Mouse (Mus musculus) kidney, postnatal 10 days (tissue): ENCODE results near the gene Chd6.
A peak's percentile ranks its signal among the peaks of the same experiment; 100 is the strongest.

Experiments
- DNase-seq: peaks from one replicate; pipeline ENCODE4 v3.0.0; 2021; ENCODE audit warnings: mixed read lengths

The Chd6 gene

DNA sequence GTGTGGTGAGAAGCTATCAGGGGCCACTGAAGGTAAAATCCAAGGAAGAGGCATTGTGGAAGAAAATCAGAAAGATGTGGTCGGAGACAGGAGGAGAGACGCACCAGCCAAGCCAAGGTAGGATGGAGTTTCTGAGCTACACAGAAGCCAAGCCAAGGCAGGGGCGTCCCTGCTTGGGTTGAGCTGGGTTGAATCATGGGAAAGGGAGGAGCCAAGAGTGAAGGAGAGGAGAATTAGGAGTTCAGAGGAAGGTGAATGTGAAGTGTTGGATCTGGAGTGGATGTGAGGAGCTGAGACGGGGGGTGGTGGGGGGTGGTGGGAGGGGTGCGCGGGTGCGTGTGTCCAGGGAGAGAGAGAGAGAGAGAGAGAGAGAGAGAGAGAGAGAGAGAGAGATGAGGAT is 187.6 kb downstream of the Chd6 start:
- DNase-seq, result no peak

DNA sequence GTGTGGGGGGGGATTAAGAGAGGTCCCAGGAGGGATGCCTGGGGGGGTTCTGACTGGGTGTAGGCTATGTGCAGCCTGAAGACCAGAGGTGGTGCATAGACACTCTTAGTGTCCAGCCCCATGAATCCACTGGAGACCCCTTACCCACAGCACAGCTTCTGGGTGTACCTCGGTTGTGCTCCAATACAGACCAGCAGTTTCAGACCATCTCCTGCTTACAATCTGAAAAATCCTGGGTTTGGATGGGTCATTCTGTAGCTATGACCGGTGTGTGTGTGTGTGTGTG is 190.0 kb downstream of the Chd6 start:
- DNase-seq, result no peak

DNA sequence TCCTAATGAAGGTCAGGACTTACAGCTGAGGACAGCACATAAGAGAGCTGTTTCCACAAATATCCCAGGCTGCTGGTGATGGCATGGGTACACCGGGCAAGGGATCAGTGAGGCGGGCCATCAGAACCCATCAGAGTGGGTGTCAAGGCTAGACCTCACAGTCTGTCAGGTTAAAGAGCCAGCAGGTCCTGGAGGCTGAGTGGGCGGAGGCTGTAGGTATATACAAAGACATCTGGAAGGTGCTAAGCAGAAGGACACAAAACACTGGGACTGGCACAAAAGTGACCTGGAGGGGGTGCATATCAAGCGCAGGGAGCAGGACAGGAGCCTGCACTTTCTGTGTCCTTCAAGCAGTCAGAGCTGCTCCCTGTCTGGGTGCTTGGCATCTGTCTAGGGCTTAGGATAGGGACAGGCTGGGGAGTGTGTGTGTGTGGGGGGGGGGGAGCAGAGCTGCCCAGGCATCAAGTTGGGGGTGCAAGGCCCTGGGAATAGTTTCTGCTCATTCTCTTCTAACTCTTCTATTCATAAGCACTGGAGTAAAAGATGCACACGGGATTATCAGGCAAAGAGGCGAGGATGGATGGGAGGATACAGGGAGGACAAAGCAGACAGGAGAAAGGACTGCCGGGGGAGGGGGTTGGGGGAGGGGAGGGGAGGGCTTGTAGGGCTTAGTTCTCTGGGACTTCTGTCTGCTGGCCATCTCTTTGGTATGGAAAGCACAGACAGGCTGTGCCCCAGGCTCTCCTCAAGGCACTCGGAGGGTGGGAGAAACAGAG is 190.5 kb downstream of the Chd6 start:
- DNase-seq, result no peak

DNA sequence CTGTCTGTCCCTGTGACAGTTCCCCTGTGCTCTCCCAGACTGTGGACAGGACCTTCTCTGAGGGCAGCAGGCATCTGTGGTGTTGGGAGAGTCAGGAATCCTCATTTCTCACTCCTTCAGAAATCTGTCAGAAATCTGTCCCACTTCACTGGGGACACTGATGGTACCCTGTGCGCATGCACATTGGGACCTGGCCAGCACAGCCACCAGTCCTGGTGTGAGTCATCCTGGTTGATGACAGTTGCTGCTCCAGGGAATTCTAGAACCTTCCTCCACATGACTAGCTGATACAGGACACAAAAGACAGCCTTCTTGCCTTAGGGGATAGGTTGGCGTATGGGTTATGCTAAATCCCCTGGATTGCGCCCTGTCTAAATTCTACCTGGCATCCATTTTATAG is 191.6 kb downstream of the Chd6 start:
- no peak for DNase-seq

DNA sequence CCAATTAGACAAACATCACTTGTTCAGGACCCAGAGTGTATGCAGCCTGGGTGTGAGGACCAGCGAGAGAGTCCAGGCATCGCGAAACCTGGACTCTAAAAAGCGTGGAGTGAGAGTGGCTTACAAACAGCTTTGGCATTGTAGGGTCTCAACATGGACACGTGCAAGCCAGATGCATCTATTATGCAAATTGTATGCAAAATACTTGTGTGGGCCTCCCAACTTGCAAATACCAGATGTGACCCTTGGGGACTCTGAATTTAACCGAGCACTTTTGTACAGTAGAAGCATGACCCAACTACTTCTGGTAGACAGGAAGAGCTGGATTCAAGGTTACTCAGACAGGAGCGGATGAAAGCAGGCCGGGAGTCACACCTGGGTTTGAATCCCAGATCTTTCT is 192.2 kb downstream of the Chd6 start:
- DNase-seq, result no peak

DNA sequence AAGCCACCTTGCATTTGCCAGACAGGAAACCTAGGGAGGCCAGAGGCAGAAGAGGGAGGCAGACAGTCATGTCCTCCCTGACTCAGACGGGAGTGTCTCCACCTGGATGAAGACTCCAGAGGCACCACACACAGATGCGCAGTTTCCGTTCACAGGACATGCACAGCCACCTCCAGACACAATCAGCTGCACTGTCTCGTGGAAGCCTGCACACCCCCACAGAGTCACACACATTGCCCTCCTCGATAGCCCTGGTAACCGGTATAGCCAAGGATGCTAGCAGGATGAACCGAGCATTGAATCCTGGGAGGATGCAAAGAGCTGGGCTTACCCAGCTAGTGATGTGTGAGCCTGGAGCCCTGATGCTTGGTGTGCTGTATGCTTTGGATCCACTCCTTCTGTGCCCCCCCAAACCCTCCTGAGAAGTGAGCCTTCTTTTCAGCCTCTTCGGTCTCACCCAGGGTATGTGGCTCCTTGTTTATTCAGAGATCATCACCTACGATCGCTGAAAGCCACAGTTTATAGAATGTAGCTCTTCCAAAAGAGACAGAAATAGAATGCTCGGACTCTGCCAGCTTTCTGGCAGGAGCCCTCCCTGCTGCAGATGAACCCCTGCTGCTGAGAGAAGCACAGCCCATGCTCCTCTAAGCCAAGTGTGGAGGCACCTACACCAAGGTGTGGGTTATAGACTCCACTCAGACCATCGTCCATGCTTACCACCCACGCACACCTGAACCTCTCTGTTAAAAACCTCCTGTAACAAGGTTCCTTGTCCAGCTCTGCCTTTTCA is 192.9 kb downstream of the Chd6 start:
- no peak for DNase-seq

DNA sequence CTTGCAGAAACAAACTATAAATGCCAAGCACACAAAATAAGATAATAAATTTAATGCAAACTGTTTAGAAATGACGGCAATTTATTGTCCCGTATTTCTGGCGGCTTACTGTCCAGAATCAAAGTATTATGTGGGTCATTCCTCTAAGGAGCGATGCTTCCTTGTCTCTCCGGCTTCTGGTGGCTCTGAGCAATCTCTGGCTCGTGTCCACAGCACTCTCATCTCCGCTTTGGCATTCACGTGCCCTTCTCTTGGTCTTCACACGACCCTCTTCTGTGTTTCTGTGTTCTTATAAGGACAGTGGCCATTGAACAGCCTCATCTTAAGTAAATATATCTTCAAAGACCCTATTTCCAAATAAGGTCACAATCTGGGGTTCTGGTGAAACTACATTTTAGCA is 194.2 kb downstream of the Chd6 start:
- no peak for DNase-seq

DNA sequence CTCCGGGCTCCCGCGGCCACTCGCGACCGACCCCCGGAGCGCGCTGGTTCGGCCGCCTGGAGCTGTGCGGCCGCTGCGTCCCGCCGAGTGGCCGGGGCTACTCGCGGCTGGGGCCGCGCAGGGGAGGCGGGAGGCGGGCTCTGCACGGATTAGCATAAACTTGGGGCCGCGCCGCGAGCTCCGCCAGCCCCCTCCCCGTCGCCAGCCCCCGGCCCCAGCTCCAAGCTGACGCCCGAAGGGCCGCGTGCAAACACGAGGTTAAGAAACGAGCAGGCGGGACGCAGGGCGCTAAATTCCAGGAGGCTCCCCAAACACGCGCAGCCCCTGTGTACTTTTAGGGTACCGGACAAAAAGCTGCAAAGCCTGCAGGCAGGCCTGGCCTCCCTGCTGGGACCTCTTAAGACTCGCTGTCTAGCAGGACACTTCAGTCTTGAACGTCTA is 196.6 kb downstream of the Chd6 start, which contains the start of gene Emilin3:
Gene Emilin3, minus strand, starts transcription at position 98 of the 441 bp plus-strand sequence.
- DNase-seq, result peak; percentile 42

DNA sequence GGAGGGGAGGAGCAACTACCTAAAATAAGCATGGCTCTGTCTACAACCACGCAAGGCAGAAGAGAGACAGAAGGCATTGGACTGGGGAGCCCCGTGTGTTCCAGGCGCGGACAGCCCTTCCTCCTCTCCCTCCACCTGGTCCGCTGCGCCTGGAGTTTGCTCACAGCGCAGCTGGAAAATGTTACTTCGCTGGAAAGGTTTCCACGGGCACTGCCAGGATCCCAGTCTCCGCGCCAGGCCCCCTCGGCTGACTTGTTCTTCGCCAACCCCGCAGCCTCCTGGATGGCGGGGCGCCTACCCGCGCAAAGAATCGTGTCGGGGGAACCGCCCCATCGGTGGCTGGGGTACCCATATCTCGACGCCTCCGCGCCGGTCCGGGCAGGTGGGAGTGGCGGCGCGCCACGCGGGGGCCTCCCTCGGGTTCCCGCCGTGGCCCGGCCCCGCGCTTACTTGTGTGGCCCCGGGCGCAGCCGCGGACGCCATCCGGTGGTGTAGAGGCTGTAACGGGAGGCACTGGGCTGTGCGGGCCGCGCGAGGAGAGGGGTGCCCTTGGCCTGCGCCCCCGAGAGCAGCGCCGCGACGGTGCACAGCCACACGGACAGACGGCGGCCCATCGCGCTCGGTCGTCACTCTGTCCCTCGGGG is 197.2 kb downstream of the Chd6 start:
- DNase-seq, result peak; percentile 34

DNA sequence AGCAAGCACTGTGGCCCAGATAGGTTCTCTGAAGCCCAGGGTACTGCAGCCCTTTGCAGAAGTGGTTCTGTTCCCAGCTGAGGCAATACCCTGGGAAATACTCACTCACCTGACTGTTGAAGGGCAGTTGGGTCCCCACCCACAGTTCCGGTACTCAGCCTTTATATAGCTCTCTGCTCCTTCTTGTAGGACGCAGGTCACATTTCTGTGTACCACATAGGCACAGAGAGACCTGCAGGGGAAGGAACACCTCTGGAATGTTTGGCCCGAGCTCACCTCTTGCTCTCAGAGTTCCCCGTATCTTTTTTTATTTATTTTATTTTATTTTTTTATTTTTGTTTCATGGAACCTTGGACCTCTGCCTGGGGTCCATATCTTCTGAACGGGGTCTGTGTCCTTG is 198.2 kb downstream of the Chd6 start:
- DNase-seq, result no peak

DNA sequence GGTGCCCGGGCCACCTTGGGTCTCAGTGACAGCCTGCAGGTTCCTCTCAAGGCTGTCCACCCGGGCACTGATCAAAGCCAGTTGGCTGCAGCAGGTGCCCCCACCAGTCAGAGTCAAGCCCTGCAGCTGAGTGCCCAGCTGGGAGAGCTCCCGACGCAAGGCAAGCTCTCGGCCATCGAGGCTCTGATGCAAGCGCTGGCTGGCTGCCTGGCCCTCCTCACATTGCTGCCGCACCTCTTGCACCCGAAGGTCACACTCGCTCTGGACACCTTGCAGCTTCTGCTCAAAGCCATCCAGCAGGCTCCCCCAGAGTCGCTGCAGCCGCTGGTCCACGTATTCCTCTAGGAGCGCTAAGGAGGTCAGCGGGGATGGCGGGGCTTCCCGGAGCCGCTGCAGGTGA is 200.3 kb downstream of the Chd6 start:
- DNase-seq, result no peak

DNA sequence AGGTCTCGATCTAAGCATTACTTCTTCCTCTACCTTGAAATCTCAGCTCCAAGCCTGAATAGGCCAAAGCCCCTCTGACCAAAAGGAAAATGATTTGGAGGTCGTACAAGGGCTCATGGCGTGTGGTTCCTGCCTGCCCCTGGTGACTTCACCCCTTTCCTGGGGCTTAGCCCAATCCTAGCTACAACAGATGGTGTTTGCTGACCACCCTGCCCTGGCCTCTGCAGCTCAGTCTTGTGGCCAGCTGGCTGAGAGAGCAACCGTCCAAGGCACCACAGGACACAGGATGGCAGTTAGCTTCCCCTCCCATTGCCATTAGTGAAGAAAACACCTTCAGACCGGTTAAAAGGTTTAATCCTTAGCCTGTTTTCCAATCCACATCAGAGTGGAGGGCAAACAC is 202.8 kb downstream of the Chd6 start:
- DNase-seq, result no peak

DNA sequence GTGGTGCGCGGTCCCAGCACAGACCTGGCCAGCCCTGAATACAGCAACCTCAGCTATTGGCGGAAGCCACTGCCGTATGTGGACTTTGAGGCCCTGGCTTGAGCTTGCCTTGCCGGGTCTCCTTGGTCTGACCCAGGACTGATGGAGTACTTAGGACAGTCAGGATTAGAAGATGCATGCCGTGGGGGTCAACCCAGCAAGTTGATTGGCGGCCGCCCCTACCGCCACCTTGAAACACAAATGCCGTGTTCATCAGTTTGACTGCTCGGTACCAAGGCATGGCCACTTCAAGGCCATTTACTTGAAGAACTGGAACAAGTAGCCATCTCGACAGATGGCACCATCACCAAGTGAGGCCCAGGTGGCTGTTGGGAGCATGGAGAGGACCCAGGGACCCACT is 203.6 kb downstream of the Chd6 start:
- no peak for DNase-seq

DNA sequence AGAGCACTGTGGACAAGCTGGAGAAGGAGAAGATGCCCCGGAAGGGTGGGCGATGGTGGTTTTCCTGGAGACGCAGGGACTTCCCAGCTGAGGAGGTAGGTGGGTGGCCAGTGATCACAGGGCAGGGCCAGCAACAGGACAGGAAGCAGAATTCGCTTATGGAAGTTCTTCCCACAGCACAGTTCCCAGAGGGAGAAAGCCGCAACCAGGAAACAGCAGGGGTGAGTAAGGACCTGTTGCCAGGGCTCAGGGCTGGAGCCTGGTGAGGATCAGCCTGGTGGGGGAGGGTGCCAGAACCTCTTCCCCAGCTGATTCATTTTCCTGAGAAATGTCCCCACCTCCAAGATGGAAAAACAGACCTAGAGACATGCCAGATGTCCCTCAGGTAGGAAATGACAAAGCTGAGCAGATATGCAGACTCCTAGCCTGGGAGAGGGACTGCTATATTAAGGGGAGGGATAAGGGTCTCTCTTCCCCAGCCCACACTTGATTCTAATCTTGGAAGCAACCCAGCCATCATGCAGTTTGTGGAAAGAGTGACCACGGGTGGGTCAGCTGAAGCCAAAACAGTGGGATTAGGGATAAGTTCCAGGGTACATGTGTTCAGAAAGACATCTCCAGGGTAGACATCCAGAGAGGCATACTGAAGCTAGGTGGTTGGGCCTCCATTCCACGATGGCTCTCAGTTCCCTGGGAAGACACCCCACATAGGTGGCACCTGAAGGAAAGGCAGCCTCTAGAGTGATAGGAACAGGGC is 207.0 kb downstream of the Chd6 start:
- DNase-seq, result no peak
